Mouse (Mus musculus): ENCODE measurements around the gene Sorcs1. TPM values are rescaled to one million over a fixed set of nuclear protein-coding genes. Genes with fewer than 3 reads are reported as not detected.

Sorcs1 gene
- total RNA-seq, 2 experiments from 2014 or later = 36.9 to 38.9 TPM

Small RNAs within 50 kb of the gene (microRNA-seq; reads per million reads assigned to microRNA genes)
- 0 reads per million in 2 experiments for gene Gm27749
